Mouse (Mus musculus): ENCODE measurements at regions not wholly inside any gene's neighbourhood (a gene's known extent, or its start where the extent isn't known, plus 50 kb on each side); places are given as distances from the start of the nearest gene placed in this dataset.
A peak's percentile ranks its signal among the peaks of the same experiment; 100 is the strongest.

DNA sequence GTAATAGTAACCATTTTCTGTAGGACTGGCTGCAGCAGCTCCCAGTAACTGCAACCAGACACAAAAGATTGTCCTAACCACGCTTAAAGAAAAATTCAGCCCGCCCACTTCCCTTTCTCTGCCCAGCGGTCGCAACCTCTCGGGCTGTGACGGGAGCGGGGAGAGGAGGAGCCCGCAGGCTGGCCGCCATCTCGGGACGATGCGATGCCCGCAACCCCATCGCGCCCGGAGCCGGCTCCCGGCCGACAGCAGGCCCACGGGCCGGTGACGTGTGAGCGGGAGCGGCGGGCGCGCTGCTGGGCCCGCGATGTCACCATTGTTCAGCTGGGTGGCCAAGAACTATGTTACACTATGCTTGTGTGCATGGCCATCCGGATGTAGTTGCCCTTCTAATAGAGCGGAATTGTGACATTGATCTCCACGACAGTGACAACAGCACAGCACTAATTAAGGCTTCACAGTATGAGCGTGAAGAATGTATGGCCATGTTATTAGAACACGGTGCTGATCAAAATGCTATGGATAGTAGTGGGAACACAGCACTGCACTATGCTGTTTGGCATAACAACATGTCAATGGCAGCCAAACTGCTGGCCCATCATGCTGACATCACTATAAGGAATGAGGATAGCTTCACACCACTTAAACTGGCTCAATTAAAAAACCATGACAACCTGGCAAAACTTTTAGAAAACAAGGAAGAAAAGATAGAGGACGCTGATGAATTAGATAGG is 59.2 kb upstream of the C2cd4b start:
- DNase-seq = peak; percentile 68 to 74

DNA sequence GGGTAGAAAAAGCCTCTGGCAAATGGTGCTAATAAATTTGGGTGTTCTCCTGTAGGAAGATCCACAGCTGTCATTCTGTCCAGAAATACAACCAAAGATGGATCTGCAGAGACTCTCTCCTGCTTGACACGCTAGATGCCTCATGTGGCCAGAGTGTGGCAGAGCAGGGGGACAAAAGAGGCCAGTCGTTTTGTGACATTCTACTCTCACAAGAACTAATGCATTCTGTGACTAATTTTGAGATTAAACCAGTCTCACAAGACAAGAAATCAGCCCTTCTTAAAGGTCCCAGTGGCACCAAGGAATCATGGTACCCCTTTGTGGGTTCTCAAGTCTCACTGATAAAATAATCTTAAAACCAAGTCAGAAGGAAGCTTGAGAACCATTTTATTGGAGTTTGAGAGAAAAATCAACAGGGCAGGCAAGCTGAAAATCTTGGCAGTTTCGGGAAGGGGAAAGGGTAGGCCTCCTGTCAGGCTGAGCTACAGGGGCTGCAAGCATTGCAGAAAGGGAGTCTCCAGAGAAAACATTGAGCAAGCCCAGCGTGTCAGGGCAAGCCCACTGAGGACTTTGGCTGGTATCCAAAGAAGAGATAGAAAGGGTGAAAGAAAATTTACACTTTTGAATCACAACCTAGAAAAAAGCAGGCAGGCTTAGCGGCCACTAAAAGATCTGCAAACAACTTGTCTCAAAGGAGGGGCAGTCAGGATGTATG is 50.8 kb upstream of the C2cd4b start:
- no peak for DNase-seq

All from lung, postnatal 4 days (tissue).